Mouse (Mus musculus): Measurements from ENCODE around the gene Wdr24.

- TF ChIP-seq CTCF (IDR thresholded peaks at IDR 0.05; ENCODE audit: insufficient read depth, low read length) (no peak), POLR2A (IDR thresholded peaks at IDR 0.05; ENCODE audit: borderline replicate concordance, extremely low read depth, low read depth, low read length) (no peak)
Observed at GRCm38 (mm10) chr17:25835816-25836215, 12.4 kb downstream of the Wdr24 start.
